Mouse (Mus musculus): ENCODE data around the gene Mreg. TPM values are rescaled to one million over a fixed set of nuclear protein-coding genes. Genes with fewer than 3 reads are reported as not detected.
A peak's percentile ranks its signal among the peaks of the same experiment; 100 is the strongest.

The Mreg gene
- total RNA-seq, 2 experiments from 2014 or later, result 3.1 to 3.6 TPM

GRCm38 (mm10) chr1:72202068-72202467, 10.0 kb downstream of the Mreg start:
- no peak for DNase-seq (ENCODE audit: low spot score in 2 of 2)
- TF ChIP-seq CTCF (conservative IDR thresholded peaks at IDR 0.05), result no peak
- H3K27ac ChIP-seq, result no peak overlapping the region
- no peak overlapping the region for H3K4me3 ChIP-seq

DNA sequence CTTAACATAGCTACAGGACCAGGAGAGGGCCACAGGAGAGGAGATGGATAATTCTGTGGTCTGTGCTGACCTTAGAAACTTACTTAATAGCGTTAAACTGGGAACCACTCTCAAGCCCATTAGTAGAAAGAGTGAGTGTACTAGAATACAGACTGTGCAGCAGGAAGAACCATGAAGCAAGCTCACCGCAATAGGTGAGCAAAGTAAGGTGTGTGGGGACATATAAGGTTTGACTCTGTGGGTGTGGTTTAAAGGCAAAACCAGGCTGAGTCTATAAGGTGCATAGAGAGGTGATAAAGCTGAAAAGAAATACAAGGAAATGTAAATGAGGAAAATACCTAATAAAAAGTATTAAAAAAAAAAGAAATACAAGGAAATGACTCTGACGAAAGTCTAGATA, 11.0 kb downstream of the Mreg start:
- Histone ChIP-seq H3K27ac (no peak overlapping the region), H3K4me3 (no peak overlapping the region)
- no peak for DNase-seq (ENCODE audit: low spot score in 2 of 2)
- no peak for TF ChIP-seq CTCF (conservative IDR thresholded peaks at IDR 0.05)

DNA sequence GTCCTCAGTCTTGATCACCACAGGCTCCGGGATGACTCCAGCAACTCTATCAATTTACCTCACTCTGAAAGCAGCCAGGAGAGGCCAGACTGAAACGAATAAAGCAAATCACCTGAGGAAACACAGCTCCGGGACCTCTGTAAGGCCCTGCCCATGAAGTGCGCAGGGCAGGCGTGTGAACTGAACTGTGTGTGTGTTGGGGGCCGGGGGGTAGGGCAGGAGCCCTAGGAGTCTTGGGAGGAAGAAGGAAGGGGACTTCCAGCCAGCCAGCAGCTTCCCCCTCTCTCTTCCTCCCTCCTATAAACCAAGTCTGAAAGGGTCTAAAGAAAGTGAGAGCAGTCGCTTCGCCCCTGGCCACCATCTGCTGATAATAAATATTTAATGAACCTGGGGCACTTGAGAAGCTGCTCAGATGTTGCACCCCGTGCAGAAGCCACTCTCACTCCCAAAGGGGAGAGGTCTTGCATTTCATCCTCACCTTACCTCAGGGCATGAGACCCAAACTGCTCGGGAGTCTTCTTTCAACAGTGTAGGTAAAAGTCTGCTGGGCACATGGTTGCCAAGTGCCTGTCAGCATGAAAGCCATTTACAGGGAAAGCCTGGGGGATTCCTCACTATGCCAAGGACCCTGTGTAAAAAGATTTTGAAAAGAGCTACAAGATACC, 13.8 kb downstream of the Mreg start:
- no peak for TF ChIP-seq CTCF (conservative IDR thresholded peaks at IDR 0.05)
- H3K27ac ChIP-seq, result no peak overlapping the region

DNA sequence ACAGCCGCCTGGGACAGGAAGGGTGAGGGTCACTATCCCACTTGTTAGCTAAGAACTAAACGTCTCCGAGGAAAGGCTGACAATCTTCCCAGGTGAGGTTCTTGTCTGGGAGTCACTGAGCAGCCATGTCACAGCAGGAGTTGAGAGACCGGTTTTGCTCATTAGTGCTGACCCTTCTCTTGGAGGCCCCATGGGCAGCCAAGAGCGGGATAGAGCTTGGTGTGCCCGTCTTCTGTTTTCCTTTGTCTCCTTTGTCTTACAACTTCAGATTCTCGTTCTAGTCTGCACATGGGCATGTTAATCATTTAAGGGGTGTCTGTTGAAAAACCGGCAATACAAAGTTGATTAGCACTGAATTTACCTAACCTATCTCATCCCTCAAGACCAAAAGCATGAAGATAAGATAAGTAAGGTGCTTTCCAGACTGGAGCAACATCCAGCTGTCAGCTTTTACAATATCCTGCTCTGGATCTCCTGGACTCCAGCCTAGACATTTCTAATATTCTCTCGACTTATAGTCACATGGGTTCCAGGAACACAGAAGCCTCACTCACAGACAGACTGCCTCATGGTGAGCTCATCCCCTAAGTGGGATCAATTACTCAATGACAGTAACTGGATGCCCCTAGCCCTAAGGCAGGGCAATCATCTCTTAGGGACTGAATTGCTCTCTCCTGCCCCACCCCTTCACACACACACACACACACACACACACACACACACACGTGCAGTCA, 15.3 kb downstream of the Mreg start:
- no peak for DNase-seq (ENCODE audit: low spot score in 2 of 2)
- H3K4me3 ChIP-seq, result no peak overlapping the region
- TF ChIP-seq CTCF (conservative IDR thresholded peaks at IDR 0.05), result no peak

More for the DNA sequence above, 13.8 kb downstream of the Mreg start:
- H3K4me3 ChIP-seq, result no peak overlapping the region
- no peak for DNase-seq (ENCODE audit: low spot score in 2 of 2)

GRCm38 (mm10) chr1:72196123-72196522, 16.0 kb downstream of the Mreg start:
- Histone ChIP-seq H3K4me3 (no peak overlapping the region), H3K27ac (no peak overlapping the region)
- no peak for DNase-seq (ENCODE audit: low spot score in 2 of 2)
- no peak for TF ChIP-seq CTCF (conservative IDR thresholded peaks at IDR 0.05)

More for the DNA sequence above, 15.3 kb downstream of the Mreg start:
- H3K27ac ChIP-seq, result no peak overlapping the region

DNA sequence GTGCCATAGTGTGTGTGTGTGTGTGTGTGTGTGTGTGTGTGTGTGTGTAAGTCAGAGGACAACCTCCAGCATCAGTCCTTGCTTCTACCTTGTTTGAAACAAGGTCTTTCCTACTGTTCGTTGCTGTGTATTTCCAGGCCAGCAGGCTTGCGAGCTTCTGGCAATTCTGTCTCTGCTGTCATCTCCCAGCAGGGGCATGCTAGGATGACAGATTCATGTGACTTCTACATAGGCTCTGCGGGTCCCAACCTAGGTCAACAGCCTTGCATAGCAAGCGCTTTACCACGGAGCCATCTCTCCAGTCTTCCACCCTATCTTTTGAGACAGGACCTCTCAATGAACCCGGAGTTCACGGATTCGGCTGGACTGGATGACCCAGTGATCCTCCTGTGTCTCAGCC, 20.7 kb downstream of the Mreg start:
- no peak for TF ChIP-seq CTCF (conservative IDR thresholded peaks at IDR 0.05)
- no peak overlapping the region for H3K27ac ChIP-seq
- DNase-seq (ENCODE audit: low spot score in 2 of 2), result no peak
- H3K4me3 ChIP-seq, result no peak overlapping the region

DNA sequence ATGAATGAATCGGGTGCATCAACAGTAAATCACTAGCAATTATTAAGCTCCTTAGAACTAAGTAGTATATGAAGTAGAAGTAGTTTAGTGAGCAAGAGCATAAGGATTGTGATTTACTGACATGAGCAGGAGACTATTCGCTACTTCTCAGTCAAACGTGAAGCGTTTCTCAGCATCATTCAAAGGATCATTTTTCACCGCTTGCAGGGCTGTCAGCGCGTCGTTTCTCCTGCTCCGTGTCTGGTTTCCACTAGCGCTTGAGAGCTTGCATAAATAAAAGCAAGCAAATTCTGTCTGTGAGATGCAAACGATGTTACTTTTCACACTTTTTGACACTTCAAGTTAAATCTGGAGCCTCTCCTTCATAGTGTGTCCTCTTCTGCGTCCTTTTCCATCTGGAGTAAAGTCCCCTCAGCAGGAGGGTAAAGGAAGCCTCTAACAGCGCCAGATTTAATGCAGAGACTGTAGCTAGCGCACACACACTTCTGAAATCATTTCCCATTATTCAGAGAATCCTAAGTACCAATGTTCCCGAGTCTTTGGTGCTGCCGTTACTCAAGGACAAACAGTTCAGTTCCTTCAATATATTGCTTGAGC, 23.9 kb downstream of the Mreg start:
- DNase-seq (ENCODE audit: low spot score in 2 of 2), result no peak
- peak overlapping the region; percentile 37 for H3K4me3 ChIP-seq
- no peak for TF ChIP-seq CTCF (conservative IDR thresholded peaks at IDR 0.05)
- H3K27ac ChIP-seq, result no peak overlapping the region

DNA sequence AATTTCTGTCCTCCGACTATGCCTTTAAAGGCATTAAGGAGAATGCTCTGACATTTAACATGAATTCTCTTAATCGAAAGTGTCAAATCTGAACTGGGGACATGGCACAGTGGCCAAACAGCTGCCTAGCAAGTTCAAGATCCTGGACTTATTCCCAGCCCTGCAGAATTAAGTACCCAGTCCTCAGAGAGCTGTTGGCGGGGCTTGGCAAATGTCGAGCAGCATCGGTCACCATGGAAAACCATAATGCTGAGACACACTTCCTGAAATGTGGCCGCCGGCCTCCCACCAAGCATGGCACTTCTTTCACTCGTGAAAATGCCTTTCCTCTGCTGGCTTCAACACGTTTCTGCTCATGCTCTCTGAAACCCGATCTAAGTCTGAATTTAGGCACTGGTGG, 24.6 kb downstream of the Mreg start:
- Histone ChIP-seq H3K27ac (no peak overlapping the region), H3K4me3 (peak overlapping the region; percentile 37)
- no peak for DNase-seq (ENCODE audit: low spot score in 2 of 2)
- no peak for TF ChIP-seq CTCF (conservative IDR thresholded peaks at IDR 0.05)

GRCm38 (mm10) chr1:72186151-72186550, 26.0 kb downstream of the Mreg start:
- DNase-seq (ENCODE audit: low spot score in 2 of 2), result no peak
- Histone ChIP-seq H3K27ac (no peak overlapping the region), H3K4me3 (no peak overlapping the region)
- TF ChIP-seq CTCF (conservative IDR thresholded peaks at IDR 0.05), result no peak

GRCm38 (mm10) chr1:72183554-72183953, 28.6 kb downstream of the Mreg start:
- Histone ChIP-seq H3K27ac (no peak overlapping the region), H3K4me3 (no peak overlapping the region)
- DNase-seq (ENCODE audit: low spot score in 2 of 2), result no peak
- TF ChIP-seq CTCF (conservative IDR thresholded peaks at IDR 0.05), result no peak

GRCm38 (mm10) chr1:72182930-72183499, 29.1 kb downstream of the Mreg start:
- TF ChIP-seq CTCF (conservative IDR thresholded peaks at IDR 0.05), result no peak
- H3K4me3 ChIP-seq, result no peak overlapping the region
- H3K27ac ChIP-seq, result no peak overlapping the region
- DNase-seq (ENCODE audit: low spot score in 2 of 2), result no peak

DNA sequence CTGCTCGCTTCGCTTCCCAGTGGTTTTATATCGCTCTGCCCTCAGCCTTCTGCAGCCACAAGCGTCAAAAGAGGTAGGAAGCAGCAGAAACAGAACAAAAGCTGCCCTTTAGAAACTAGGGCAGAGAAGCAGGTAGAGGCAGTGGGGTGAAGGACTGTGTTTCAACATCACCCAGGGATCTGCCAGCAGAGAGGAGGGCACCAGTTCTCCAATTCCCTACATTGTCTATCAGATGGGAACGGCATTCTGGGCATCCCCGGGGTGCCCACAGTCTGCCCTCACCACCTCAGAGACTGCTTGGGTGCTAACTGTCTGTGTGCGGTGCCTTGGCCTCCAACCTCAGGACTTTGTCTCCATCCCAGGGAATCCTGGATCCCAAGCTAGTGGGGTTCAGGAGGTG, 32.2 kb downstream of the Mreg start:
- TF ChIP-seq CTCF (conservative IDR thresholded peaks at IDR 0.05), result no peak
- DNase-seq (ENCODE audit: low spot score in 2 of 2), result no peak
- H3K27ac ChIP-seq, result no peak overlapping the region
- H3K4me3 ChIP-seq, result no peak overlapping the region

- H3K27ac ChIP-seq, result no peak overlapping the region
- no peak overlapping the region for H3K4me3 ChIP-seq
- DNase-seq (ENCODE audit: low spot score in 2 of 2), result no peak
- TF ChIP-seq CTCF (conservative IDR thresholded peaks at IDR 0.05), result no peak
These were observed 35.9 kb downstream of the Mreg start for GRCm38 (mm10) chr1:72176239-72176638.
